Mouse (Mus musculus): ENCODE results near the gene Wfdc11. TPM values are rescaled to one million over a fixed set of nuclear protein-coding genes. Genes with fewer than 3 reads are reported as not detected.

Wfdc11 gene
- polyA plus RNA-seq, 1 experiment: not detected

GRCm38 (mm10) chr2:164701761-164702160 lies 27.9 kb upstream of the Wfdc11 start:
- no peak for TF ChIP-seq CTCF (IDR thresholded peaks at IDR 0.05; ENCODE audit: borderline replicate concordance, control insufficient read depth, extremely low read depth, insufficient read depth, low read length, poor library complexity)
- no peak for TF ChIP-seq POLR2A (IDR thresholded peaks at IDR 0.05; ENCODE audit: control insufficient read depth, extremely low read depth, insufficient read depth, low read length, poor library complexity)
- 84% methylated on average over 5 of the region's 5 CpGs for WGBS

GRCm38 (mm10) chr2:164700959-164701358 lies 27.1 kb upstream of the Wfdc11 start:
- 84% methylated on average over 5 of the region's 5 CpGs for WGBS
- H3K4me1 ChIP-seq (replicated peaks; ENCODE audit: control insufficient read depth, insufficient read depth, low read length): no peaks in the 10 kb centered on the region
- DNase-seq: no peak
- no peak overlapping the region for H3K4me3 ChIP-seq (ENCODE audit: control insufficient read depth, insufficient read depth, low read length)
- H3K27me3 ChIP-seq (ENCODE audit: control insufficient read depth, insufficient read depth, low read length): no peaks in the 10 kb centered on the region
- H3K27ac ChIP-seq (ENCODE audit: control insufficient read depth, insufficient read depth, low read length): no peak overlapping the region
- no peak for TF ChIP-seq POLR2A (IDR thresholded peaks at IDR 0.05; ENCODE audit: control insufficient read depth, extremely low read depth, insufficient read depth, low read length, poor library complexity)
- no peak for TF ChIP-seq CTCF (IDR thresholded peaks at IDR 0.05; ENCODE audit: borderline replicate concordance, control insufficient read depth, extremely low read depth, insufficient read depth, low read length, poor library complexity)
- no peaks in the 10 kb centered on the region for H3K36me3 ChIP-seq (ENCODE audit: control insufficient read depth, insufficient read depth, low read length)

More at GRCm38 (mm10) chr2:164701761-164702160, 27.9 kb upstream of the Wfdc11 start:
- no peaks in the 10 kb centered on the region for H3K36me3 ChIP-seq (ENCODE audit: control insufficient read depth, insufficient read depth, low read length)
- H3K4me1 ChIP-seq (replicated peaks; ENCODE audit: control insufficient read depth, insufficient read depth, low read length): no peaks in the 10 kb centered on the region
- DNase-seq: no peak
- H3K4me3 ChIP-seq (ENCODE audit: control insufficient read depth, insufficient read depth, low read length): no peak overlapping the region
- no peak overlapping the region for H3K27ac ChIP-seq (ENCODE audit: control insufficient read depth, insufficient read depth, low read length)
- no peaks in the 10 kb centered on the region for H3K27me3 ChIP-seq (ENCODE audit: control insufficient read depth, insufficient read depth, low read length)

GRCm38 (mm10) chr2:164698201-164698600 lies 24.3 kb upstream of the Wfdc11 start, which contains the start of gene Spint4:
Spint4 (plus strand) TSS chr2:164698501.
- H3K4me1 ChIP-seq (replicated peaks; ENCODE audit: control insufficient read depth, insufficient read depth, low read length): peaks cover 5% of the 10 kb centered on the region; the same call in 1 of the 2 replicates
- TF ChIP-seq POLR2A (IDR thresholded peaks at IDR 0.05; ENCODE audit: control insufficient read depth, extremely low read depth, insufficient read depth, low read length, poor library complexity) (no peak), CTCF (IDR thresholded peaks at IDR 0.05; ENCODE audit: borderline replicate concordance, control insufficient read depth, extremely low read depth, insufficient read depth, low read length, poor library complexity) (no peak)
- H3K4me3 ChIP-seq (ENCODE audit: control insufficient read depth, insufficient read depth, low read length): no peak within 1 kb of the TSS
- no peak within 1 kb of the TSS for H3K27ac ChIP-seq (ENCODE audit: control insufficient read depth, insufficient read depth, low read length)
- no peaks in the 10 kb centered on the region for H3K27me3 ChIP-seq (ENCODE audit: control insufficient read depth, insufficient read depth, low read length)
- DNase-seq: no peak
- WGBS: 88% methylated on average over 4 of the region's 4 CpGs
- no peaks in the 10 kb centered on the region for H3K36me3 ChIP-seq (ENCODE audit: control insufficient read depth, insufficient read depth, low read length)

GRCm38 (mm10) chr2:164684807-164685206 lies 10.9 kb upstream of the Wfdc11 start, which contains the start of gene Wfdc13:
Wfdc13 (plus strand) TSS chr2:164685107.
- Histone ChIP-seq H3K27me3 (ENCODE audit: control insufficient read depth, insufficient read depth, low read length) (no peaks in the 10 kb centered on the region), H3K4me3 (ENCODE audit: control insufficient read depth, insufficient read depth, low read length) (no peak within 1 kb of the TSS), H3K27ac (ENCODE audit: control insufficient read depth, insufficient read depth, low read length) (no peak within 1 kb of the TSS), H3K4me1 (replicated peaks; ENCODE audit: control insufficient read depth, insufficient read depth, low read length) (peaks cover 8% of the 10 kb centered on the region), H3K36me3 (ENCODE audit: control insufficient read depth, insufficient read depth, low read length) (no peaks in the 10 kb centered on the region)
- 68% methylated on average over 3 of the region's 3 CpGs for WGBS
- DNase-seq: no peak
- no peak for TF ChIP-seq CTCF (IDR thresholded peaks at IDR 0.05; ENCODE audit: borderline replicate concordance, control insufficient read depth, extremely low read depth, insufficient read depth, low read length, poor library complexity)
- no peak for TF ChIP-seq POLR2A (IDR thresholded peaks at IDR 0.05; ENCODE audit: control insufficient read depth, extremely low read depth, insufficient read depth, low read length, poor library complexity)

GRCm38 (mm10) chr2:164679906-164680305 lies 6.0 kb upstream of the Wfdc11 start:
- H3K27ac ChIP-seq (ENCODE audit: control insufficient read depth, insufficient read depth, low read length): peak overlapping the region; percentile 39
- 7% methylated on average over 3 of the region's 3 CpGs for WGBS
- H3K4me1 ChIP-seq (replicated peaks; ENCODE audit: control insufficient read depth, insufficient read depth, low read length): peaks cover 9% of the 10 kb centered on the region
- no peaks in the 10 kb centered on the region for H3K27me3 ChIP-seq (ENCODE audit: control insufficient read depth, insufficient read depth, low read length)
- no peaks in the 10 kb centered on the region for H3K36me3 ChIP-seq (ENCODE audit: control insufficient read depth, insufficient read depth, low read length)
- H3K4me3 ChIP-seq (ENCODE audit: control insufficient read depth, insufficient read depth, low read length): no peak overlapping the region
- peak; percentile 41 for DNase-seq
- TF ChIP-seq CTCF (IDR thresholded peaks at IDR 0.05; ENCODE audit: borderline replicate concordance, control insufficient read depth, extremely low read depth, insufficient read depth, low read length, poor library complexity) (no peak), POLR2A (IDR thresholded peaks at IDR 0.05; ENCODE audit: control insufficient read depth, extremely low read depth, insufficient read depth, low read length, poor library complexity) (no peak)

GRCm38 (mm10) chr2:164678848-164679625 lies 5.2 kb upstream of the Wfdc11 start:
- peaks cover 9% of the 10 kb centered on the region for H3K4me1 ChIP-seq (replicated peaks; ENCODE audit: control insufficient read depth, insufficient read depth, low read length)
- no peak for TF ChIP-seq POLR2A (IDR thresholded peaks at IDR 0.05; ENCODE audit: control insufficient read depth, extremely low read depth, insufficient read depth, low read length, poor library complexity)
- TF ChIP-seq CTCF (IDR thresholded peaks at IDR 0.05; ENCODE audit: borderline replicate concordance, control insufficient read depth, extremely low read depth, insufficient read depth, low read length, poor library complexity): peak; percentile 71; the same call in 1 of the 2 replicates
- peak overlapping the region; percentile 67; the same call in 1 of the 2 replicates for H3K27ac ChIP-seq (ENCODE audit: control insufficient read depth, insufficient read depth, low read length)
- no peaks in the 10 kb centered on the region for H3K27me3 ChIP-seq (ENCODE audit: control insufficient read depth, insufficient read depth, low read length)
- H3K4me3 ChIP-seq (ENCODE audit: control insufficient read depth, insufficient read depth, low read length): peak overlapping the region; percentile 26
- no peaks in the 10 kb centered on the region for H3K36me3 ChIP-seq (ENCODE audit: control insufficient read depth, insufficient read depth, low read length)
- DNase-seq: peak; percentile 81
- 39% methylated on average over 19 of the region's 19 CpGs for WGBS

Data from thymus, adult 2 months (tissue).